Mouse (Mus musculus) CH12.LX (cell line): ENCODE results near the gene Ring1. TPM values are rescaled to one million over a fixed set of nuclear protein-coding genes. Genes with fewer than 3 reads are reported as not detected.

Source experiments
- DNase-seq: peaks from one replicate; pipeline ENCODE4 v3.0.0-alpha.2; 2013; ENCODE audit errors: extremely low read depth
- H3K27ac ChIP-seq: 2 replicates; pipeline ENCODE4 v1.5.1; 2012; ENCODE audit warnings: low read depth, mild to moderate bottlenecking, control low read depth, moderate library complexity; ENCODE audit not compliant: insufficient read depth
- H3K27me3 ChIP-seq: replicated peaks from 2 replicates; pipeline ENCODE3; 2012; ENCODE audit warnings: inconsistent platforms
- H3K36me3 ChIP-seq, 2 experiments: replicated peaks in 1 of 2; 2 replicates each; pipeline versions ENCODE3 to v1.6.1; 2012; ENCODE audit warnings: inconsistent platforms in 1 of 2, low read length in 1 of 2, mild to moderate bottlenecking in 1 of 2, mixed read lengths in 1 of 2, moderate library complexity in 1 of 2; ENCODE audit not compliant: control insufficient read depth in 1 of 2, insufficient read depth in 1 of 2
- H3K4me1 ChIP-seq, 2 experiments: 2 replicates each; pipeline ENCODE4 v1.6.1; 2012; ENCODE audit warnings: inconsistent platforms in 1 of 2, moderate library complexity in 1 of 2; ENCODE audit not compliant: insufficient read depth in 2 of 2, control insufficient read depth in 1 of 2
- H3K4me2 ChIP-seq: 2 replicates; pipeline ENCODE4 v1.6.1; 2012; ENCODE audit warnings: low read depth, mild to moderate bottlenecking, control low read depth; ENCODE audit not compliant: poor library complexity, insufficient read depth, severe bottlenecking
- H3K4me3 ChIP-seq, 3 experiments: fragments of 150-350 bp in 1 of 3; sonication (generic) in 1 of 3; replicated peaks in 1 of 3; 2 replicates each; pipeline versions ENCODE3 to v1.5.1; 2011 to 2012; ENCODE audit warnings: low read depth in 2 of 3, low read length in 2 of 3, mild to moderate bottlenecking in 2 of 3, moderate library complexity in 2 of 3, control low read depth in 1 of 3, improper control_type of control experiment in 1 of 3, inconsistent platforms in 1 of 3, mixed read lengths in 1 of 3; ENCODE audit not compliant: poor library complexity in 1 of 3
- H3K79me2 ChIP-seq: replicated peaks from 2 replicates; pipeline ENCODE4 v1.6.1; 2012; ENCODE audit warnings: mild to moderate bottlenecking, moderate library complexity; ENCODE audit not compliant: control insufficient read depth, poor library complexity, insufficient read depth, severe bottlenecking; ENCODE audit errors: extremely low read depth
- H3K9ac ChIP-seq: 2 replicates; pipeline ENCODE4 v1.6.1; 2012; ENCODE audit warnings: low read depth, mild to moderate bottlenecking, control low read depth, moderate library complexity; ENCODE audit not compliant: insufficient read depth
- H3K9me3 ChIP-seq: replicated peaks from 2 replicates; pipeline ENCODE3; 2012; ENCODE audit warnings: low read length, inconsistent platforms, mixed read lengths
- BHLHE40 ChIP-seq: IDR thresholded peaks from 2 replicates; pipeline ENCODE4 v1.6.1; 2011; ENCODE audit warnings: mild to moderate bottlenecking, low read depth, low read length, improper control_type of control experiment
- CHD1 ChIP-seq: IDR thresholded peaks from 2 replicates; pipeline ENCODE4 v1.6.1; 2012; ENCODE audit warnings: low read depth, low read length, improper control_type of control experiment, inconsistent platforms
- CTCF ChIP-seq, 2 experiments: IDR thresholded peaks in 1 of 2; conservative IDR thresholded peaks in 1 of 2; 2 replicates each; pipeline ENCODE4 v1.5.1; 2011 to 2012; ENCODE audit warnings: low read depth in 2 of 2, low read length in 2 of 2, improper control_type of control experiment in 1 of 2, inconsistent platforms in 1 of 2, mild to moderate bottlenecking in 1 of 2, moderate library complexity in 1 of 2
- E2F4 ChIP-seq: IDR thresholded peaks from 2 replicates; pipeline ENCODE4 v1.6.1; 2011; ENCODE audit warnings: low read depth, low read length, improper control_type of control experiment; ENCODE audit not compliant: insufficient replicate concordance
- ELF1 ChIP-seq: IDR thresholded peaks from 2 replicates; pipeline ENCODE4 v1.6.1; 2014; ENCODE audit warnings: low read depth, mild to moderate bottlenecking, inconsistent platforms, low read length, improper control_type of control experiment
- EP300 ChIP-seq: IDR thresholded peaks from 2 replicates; pipeline ENCODE4 v1.6.1; 2011; ENCODE audit warnings: low read length, improper control_type of control experiment
- GABPA ChIP-seq: IDR thresholded peaks from 2 replicates; pipeline ENCODE4 v1.6.1; 2012; ENCODE audit warnings: low read depth, low read length, improper control_type of control experiment, inconsistent platforms; ENCODE audit not compliant: insufficient replicate concordance
- HCFC1 ChIP-seq: IDR thresholded peaks from 2 replicates; pipeline ENCODE4 v1.6.1; 2012; ENCODE audit warnings: low read depth, mild to moderate bottlenecking, inconsistent platforms, low read length, improper control_type of control experiment
- IRF4 ChIP-seq: IDR thresholded peaks from 2 replicates; pipeline ENCODE4 v1.6.1; 2014; ENCODE audit warnings: low read depth, mild to moderate bottlenecking, inconsistent platforms, low read length, improper control_type of control experiment
- JUND ChIP-seq: conservative IDR thresholded peaks from 2 replicates; pipeline ENCODE4 v1.6.1; 2011; ENCODE audit warnings: low read depth, low read length, improper control_type of control experiment
- KAT2A ChIP-seq: IDR thresholded peaks from 2 replicates; pipeline ENCODE4 v1.6.1; 2012; ENCODE audit warnings: low read length, improper control_type of control experiment, inconsistent platforms; ENCODE audit not compliant: insufficient replicate concordance
- MAX ChIP-seq: IDR thresholded peaks from 2 replicates; pipeline ENCODE4 v1.6.1; 2011; ENCODE audit warnings: low read length, improper control_type of control experiment
- MAZ ChIP-seq: IDR thresholded peaks from 2 replicates; pipeline ENCODE4 v1.6.1; 2012; ENCODE audit warnings: low read depth, mild to moderate bottlenecking, inconsistent platforms, low read length, improper control_type of control experiment, moderate library complexity
- MXI1 ChIP-seq: IDR thresholded peaks from 2 replicates; pipeline ENCODE4 v1.6.1; 2011; ENCODE audit warnings: mild to moderate bottlenecking, low read depth, low read length, improper control_type of control experiment
- MYC ChIP-seq: IDR thresholded peaks from 2 replicates; pipeline ENCODE4 v1.6.1; 2011; ENCODE audit warnings: low read depth, mild to moderate bottlenecking, improper control_type of control experiment, low read length
- NELFE ChIP-seq: IDR thresholded peaks from 2 replicates; pipeline ENCODE4 v1.6.1; 2011; ENCODE audit warnings: low read depth, low read length, improper control_type of control experiment
- NRF1 ChIP-seq: IDR thresholded peaks from 2 replicates; pipeline ENCODE4 v1.6.1; 2014; ENCODE audit warnings: low read depth, mild to moderate bottlenecking, inconsistent platforms, low read length, improper control_type of control experiment, moderate library complexity
- PAX5 ChIP-seq: IDR thresholded peaks from 2 replicates; pipeline ENCODE4 v1.6.1; 2012; ENCODE audit warnings: low read length, inconsistent platforms, mixed read lengths
- POLR2AphosphoS2 ChIP-seq: IDR thresholded peaks from 2 replicates; pipeline ENCODE4 v1.6.1; 2011; ENCODE audit warnings: low read depth, low read length, improper control_type of control experiment
- RAD21 ChIP-seq: IDR thresholded peaks from 2 replicates; pipeline ENCODE4 v1.6.1; 2011; ENCODE audit warnings: low read depth, mild to moderate bottlenecking, low read length, improper control_type of control experiment, moderate library complexity
- RCOR1 ChIP-seq: conservative IDR thresholded peaks from 2 replicates; pipeline ENCODE4 v1.6.1; 2012; ENCODE audit warnings: low read depth, mild to moderate bottlenecking, inconsistent platforms, low read length, improper control_type of control experiment
- SIN3A ChIP-seq: IDR thresholded peaks from 2 replicates; pipeline ENCODE4 v1.6.1; 2012; ENCODE audit warnings: low read length, improper control_type of control experiment, inconsistent platforms
- SMC3 ChIP-seq: IDR thresholded peaks from 2 replicates; pipeline ENCODE4 v1.6.1; 2011; ENCODE audit warnings: low read depth, low read length, improper control_type of control experiment
- TBP ChIP-seq: conservative IDR thresholded peaks from 2 replicates; pipeline ENCODE4 v1.6.1; 2011; ENCODE audit warnings: low read depth, low read length, improper control_type of control experiment
- TCF12 ChIP-seq: IDR thresholded peaks from 2 replicates; pipeline ENCODE4 v1.6.1; 2014; ENCODE audit warnings: low read depth, mild to moderate bottlenecking, inconsistent platforms, low read length, improper control_type of control experiment
- USF1 ChIP-seq: IDR thresholded peaks from 2 replicates; pipeline ENCODE4 v1.6.1; 2014; ENCODE audit warnings: low read depth, mild to moderate bottlenecking, inconsistent platforms, low read length, improper control_type of control experiment
- USF2 ChIP-seq: conservative IDR thresholded peaks from 2 replicates; pipeline ENCODE4 v1.6.1; 2011; ENCODE audit warnings: low read depth, low read length, improper control_type of control experiment
- ZC3H11A ChIP-seq: IDR thresholded peaks from 2 replicates; pipeline ENCODE4 v1.6.1; 2012; ENCODE audit warnings: low read depth, mild to moderate bottlenecking, inconsistent platforms, low read length, improper control_type of control experiment
- ZMIZ1 ChIP-seq: IDR thresholded peaks from 2 replicates; pipeline ENCODE4 v1.6.1; 2012; ENCODE audit warnings: low read depth, mild to moderate bottlenecking, inconsistent platforms, low read length, improper control_type of control experiment
- ZNF384 ChIP-seq: IDR thresholded peaks from 2 replicates; pipeline ENCODE4 v1.6.1; 2012; ENCODE audit warnings: low read depth, low read length, improper control_type of control experiment, inconsistent platforms
- dilution Hi-C: fragments of 300-500 bp; cut with MboI; formaldehyde crosslinking; loops from 2 replicates; pipeline ENCODE4 v1.14.3; 2020; ENCODE audit warnings: low sequenced_read_pairs; ENCODE audit not compliant: extremely low pct_unique_long_range_greater_than_20kb, extremely low pct_ligation_motif_present
- in situ Hi-C: fragments of 300-500 bp; cut with MboI; formaldehyde crosslinking; loops from 3 replicates; pipeline ENCODE4 v1.14.3; 2019; ENCODE audit warnings: low sequenced_read_pairs, low pct_ligation_motif_present, low pct_unique_long_range_greater_than_20kb, mixed read lengths
- polyA plus RNA-seq: library from polyadenylated mRNA; unstranded; fragments of >175 nt; gene quantifications from 2 replicates; pipeline ENCODE4 v1.2.1, GENCODE M21; 2012; ENCODE audit warnings: low read depth; ENCODE audit not compliant: insufficient read length
- total RNA-seq, 2 experiments: library from RNA; depleted of rRNA; stranded (reverse); fragments of 300-350 nt in 1 of 2; fragments of >200 nt in 1 of 2; gene quantifications; 2 replicates each; pipeline ENCODE4 v1.2.3; 2012 to 2014

Gene Ring1
- total and polyA plus RNA-seq, 3 experiments, result 11.9 to 18.0 (median 13.7) TPM

DNA sequence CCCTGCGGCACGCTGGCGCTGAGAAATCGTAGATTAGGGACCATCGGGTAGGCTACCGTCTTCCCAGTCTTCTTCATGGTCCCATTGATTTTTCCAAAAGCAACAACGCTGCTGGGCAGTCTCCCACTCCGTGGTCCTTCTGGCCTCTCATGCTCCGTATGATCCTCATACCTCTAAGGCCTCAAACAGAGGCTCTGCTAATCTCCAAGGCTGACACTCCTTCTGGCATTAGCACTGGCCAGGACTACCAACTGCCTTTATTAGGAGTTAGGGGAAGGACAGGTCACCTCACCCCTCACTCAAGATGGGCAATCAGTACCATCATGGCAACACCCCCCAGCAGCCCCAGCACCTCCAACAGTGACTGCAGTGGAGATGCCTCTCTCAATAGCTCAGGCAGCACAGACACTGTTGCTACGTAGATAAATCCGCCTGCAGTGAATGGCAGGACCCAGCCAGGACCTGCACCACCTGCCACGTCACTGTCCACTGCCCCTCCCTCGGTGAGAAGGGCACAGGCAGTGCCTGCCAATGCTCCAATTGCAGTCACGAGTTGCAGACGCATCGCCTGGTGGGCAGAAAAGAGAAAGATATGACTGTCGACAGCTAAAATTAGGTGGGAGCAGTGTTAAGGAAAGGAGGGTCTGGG lies 4.1 kb upstream of the Ring1 start:
- Histone ChIP-seq H3K4me1 (peaks cover 35 to 63% of the 10 kb centered on the region in 2 experiments), H3K27me3 (no peaks in the 10 kb centered on the region)
- dilution Hi-C loops, result no loop called here
- TF ChIP-seq CHD1 (no peak), SMC3 (no peak), MAZ (no peak)
- TF ChIP-seq, all 38 proteins: peak for 0
- H3K4me2 ChIP-seq, result no peak overlapping the region
- no peak for DNase-seq
- H3K9ac ChIP-seq, result no peak overlapping the region
- no peak overlapping the region; the same call in 1 of the 2 replicates for H3K27ac ChIP-seq
- H3K4me3 ChIP-seq, result no peak overlapping the region
- peaks cover 33% of the 10 kb centered on the region for H3K79me2 ChIP-seq
- no peaks in the 10 kb centered on the region for H3K9me3 ChIP-seq
- H3K36me3 ChIP-seq, result peaks cover 21 to 33% of the 10 kb centered on the region in 2 experiments
- in situ Hi-C loops, result no loop called here

DNA sequence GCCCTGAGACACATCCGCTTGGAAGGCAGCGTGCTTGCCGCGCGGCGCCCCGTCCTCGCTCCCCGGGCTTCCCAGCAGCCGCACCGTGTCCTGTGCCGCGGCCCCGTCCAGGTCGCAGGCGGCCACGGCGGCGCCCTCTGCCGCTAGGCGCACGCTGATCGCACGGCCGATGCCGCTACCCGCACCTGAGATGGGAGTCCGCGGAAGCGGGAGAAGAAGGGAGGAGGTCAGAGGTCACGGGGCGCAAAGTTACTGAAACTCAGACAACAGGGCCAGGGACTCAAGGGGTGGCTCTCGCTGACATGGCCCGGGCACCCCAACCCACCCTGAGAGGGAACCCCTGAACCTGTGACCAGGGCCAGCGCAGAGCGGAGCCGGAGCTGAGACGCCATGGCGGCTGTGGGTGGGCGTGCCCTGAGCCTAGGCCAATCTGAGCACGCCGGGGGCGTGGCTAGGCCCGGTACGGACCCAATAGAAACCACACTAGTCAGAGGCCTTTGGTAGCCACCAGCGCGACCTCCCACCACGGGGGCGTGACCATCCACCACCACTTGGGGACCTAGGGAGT lies 3.3 kb upstream of the Ring1 start, which contains the start of gene H2-Ke6:
H2-Ke6 (minus strand) TSS at position 405 of the 568 bp plus-strand sequence.
- peak; percentile 93 for DNase-seq
- Histone ChIP-seq H3K27ac (peak within 1 kb of the TSS; percentile 31), H3K27me3 (no peaks in the 10 kb centered on the region), H3K4me3 (peak within 1 kb of the TSS; percentile 67 to 81 (median 71)), H3K79me2 (peaks cover 26% of the 10 kb centered on the region), H3K4me1 (peaks cover 30 to 57% of the 10 kb centered on the region in 2 experiments), H3K36me3 (peaks cover 27 to 36% of the 10 kb centered on the region in 2 experiments), H3K4me2 (peak within 1 kb of the TSS; percentile 58), H3K9ac (peak within 1 kb of the TSS; percentile 6; the same call in 1 of the 2 replicates), H3K9me3 (peaks cover 5% of the 10 kb centered on the region)
- dilution Hi-C loops (no loop called here), in situ Hi-C loops (no loop called here)
- TF ChIP-seq TBP (peak; percentile 69; the same call in 1 of the 2 replicates), NRF1 (peak; percentile 43; the same call in 1 of the 2 replicates), MAZ (no peak), ELF1 (peak; percentile 75), CHD1 (0 out of 2 replicates have a peak, but pooled peaks have one; percentile 28), CTCF (conservative IDR thresholded peaks at IDR 0.05 in 1 of 2, IDR thresholded peaks at IDR 0.05 in 1 of 2; ENCODE audit: low read depth in 2 of 2, low read length in 2 of 2) (peak in 1 of 2 experiments; percentile 28; a peak in 2 of 4 replicates), USF2 (no peak), JUND (no peak), ZMIZ1 (peak; percentile 82), ZC3H11A (no peak), POLR2AphosphoS2 (peak; percentile 99), RAD21 (no peak), RCOR1 (0 out of 2 replicates have a peak, but pooled peaks have one; percentile 48), SIN3A (no peak; the same call in none of the 2 replicates), TCF12 (peak; percentile 57; the same call in 1 of the 2 replicates), BHLHE40 (peak; percentile 37; the same call in 1 of the 2 replicates), ZNF384 (no peak), PAX5 (no peak), E2F4 (no peak), EP300 (no peak), USF1 (no peak), SMC3 (no peak), KAT2A (no peak), MXI1 (peak; percentile 77), MAX (peak; percentile 33; the same call in 1 of the 2 replicates), HCFC1 (no peak; the same call in 1 of the 2 replicates), GABPA (no peak), IRF4 (0 out of 2 replicates have a peak, but pooled peaks have one; percentile 13), NELFE (peak; percentile 60; the same call in 1 of the 2 replicates), MYC (0 out of 2 replicates have a peak, but pooled peaks have one; percentile 28)
